Mouse (Mus musculus) layer of hippocampus, adult 9-11 months (tissue): ENCODE measurements at regions not wholly inside any gene's neighbourhood (a gene's known extent, or its start where the extent isn't known, plus 50 kb on each side); places are given as distances from the start of the nearest gene placed in this dataset.
"Not testable (repeated sequence)": the region's sequence is repeated elsewhere in the genome, so short reads cannot be mapped to it uniquely, and the experiment has no call there.

Experiments
- DNase-seq: peaks from one replicate; pipeline ENCODE4 v3.0.0; 2022

DNA sequence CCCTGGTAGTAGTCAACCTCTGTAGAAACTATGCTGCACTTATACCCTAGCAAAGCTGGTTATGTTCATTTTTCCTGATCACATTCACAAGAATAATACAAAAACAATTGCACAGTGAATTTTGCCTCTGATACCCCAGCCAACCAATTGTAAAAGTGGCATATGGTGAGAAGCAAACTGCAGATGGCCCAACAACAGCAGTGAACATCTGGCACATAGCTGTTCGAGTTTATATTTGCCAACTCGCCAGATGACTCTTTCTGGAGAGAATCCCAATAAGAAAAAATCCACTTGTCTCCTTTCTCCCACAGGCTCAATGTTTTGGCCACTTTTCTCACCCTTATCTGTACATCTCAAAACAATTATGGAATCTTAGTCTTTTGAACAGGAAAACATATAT is 196.5 kb upstream of the Grik2 start:
- peak; percentile 39 for DNase-seq

DNA sequence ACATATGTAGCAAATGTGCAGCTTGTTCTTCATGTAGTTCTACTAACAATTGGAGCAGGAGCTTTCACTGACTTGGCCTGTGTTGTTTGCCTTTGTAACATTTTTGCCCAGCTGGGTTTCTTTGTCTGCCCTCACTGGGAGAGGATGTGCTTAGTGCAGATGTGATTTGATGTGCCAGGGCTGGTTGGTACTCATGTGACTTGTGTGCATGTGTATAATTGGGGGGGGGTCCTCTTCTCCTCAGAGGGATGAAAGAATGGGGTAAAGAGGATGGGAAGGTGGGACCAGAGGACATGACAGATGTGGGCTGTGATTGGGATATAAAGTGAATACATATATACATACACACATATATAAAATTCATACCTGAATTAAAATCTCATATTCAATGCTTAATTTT is 163.9 kb upstream of the Grik2 start:
- no peak for DNase-seq

DNA sequence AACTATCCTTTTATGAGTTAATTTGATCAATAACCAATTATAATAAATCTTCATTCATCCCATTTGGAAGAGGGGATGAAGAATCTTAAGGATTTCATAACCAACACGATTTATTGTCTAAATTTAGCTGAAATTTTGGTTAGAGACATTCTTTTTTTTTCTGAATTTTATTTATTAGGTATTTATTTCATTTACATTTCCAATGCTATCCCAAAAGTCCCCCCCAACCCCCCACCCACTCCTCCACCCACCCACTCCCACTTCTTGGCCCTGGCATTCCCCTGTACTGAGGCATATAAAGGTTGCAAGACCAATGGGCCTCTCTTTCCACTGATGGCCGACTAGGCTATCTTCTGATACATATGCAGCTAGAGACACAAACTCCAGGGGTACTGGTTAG is 148.7 kb upstream of the Grik2 start:
- DNase-seq = not testable (repeated sequence)

DNA sequence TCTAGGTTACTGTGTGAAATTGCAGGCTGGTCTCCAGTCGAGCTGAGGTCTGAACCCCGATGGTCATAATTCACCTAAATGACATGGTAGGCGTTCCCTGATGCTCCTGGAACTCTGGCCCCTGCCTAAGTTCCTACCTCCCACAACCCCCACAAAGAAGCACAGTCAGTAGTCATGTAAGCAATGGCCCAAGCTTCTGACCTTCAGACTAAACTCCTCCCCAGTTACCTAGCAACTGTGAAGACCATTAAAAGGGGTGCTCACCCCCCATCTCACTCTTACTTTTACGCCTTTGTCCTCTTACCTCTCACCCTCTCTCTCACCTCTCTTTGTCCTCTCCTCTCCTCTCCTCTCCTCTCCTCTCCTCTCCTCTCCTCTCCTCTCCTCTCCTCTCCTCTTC is 120.6 kb upstream of the Grik2 start:
- not testable (repeated sequence) for DNase-seq

DNA sequence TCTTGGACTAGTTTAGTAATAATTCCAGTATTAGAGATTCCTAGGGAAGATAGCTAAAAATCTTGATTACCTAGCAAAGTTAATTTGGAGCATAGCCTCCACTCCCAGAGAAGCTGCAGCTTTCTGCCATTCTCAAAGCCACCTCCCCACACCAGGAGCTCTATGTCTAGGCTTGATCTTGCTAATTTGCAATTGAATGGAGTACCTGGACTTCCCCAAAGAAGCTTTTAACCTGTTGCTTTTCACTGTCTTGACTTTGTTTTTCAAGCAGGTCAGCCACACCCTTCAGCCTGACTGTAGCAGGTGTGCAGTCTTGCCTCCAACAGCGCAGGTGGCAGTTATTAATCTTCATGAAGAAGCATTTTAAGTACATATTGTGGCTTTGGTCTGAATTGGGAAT is 119.6 kb upstream of the Grik2 start:
- DNase-seq = not testable (repeated sequence)

DNA sequence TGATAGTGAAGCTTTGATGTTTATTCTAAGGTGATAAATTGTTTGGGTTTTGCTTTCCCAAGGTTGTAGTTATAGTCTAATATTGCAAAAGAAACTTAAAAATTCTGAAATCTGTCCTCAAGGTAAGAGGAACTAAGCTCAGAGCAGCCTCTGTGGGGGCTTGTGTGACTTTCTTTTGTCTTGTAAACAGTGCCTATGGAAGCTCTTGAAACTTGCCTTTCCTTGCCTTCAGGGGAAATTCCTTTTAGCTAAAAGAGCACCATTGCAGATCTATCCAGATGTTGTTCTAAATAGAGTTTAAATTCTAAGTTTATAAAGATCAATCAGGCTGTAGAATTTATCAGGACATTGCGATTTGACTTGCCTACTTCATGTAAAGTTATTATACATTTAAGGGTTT is 116.1 kb upstream of the Grik2 start:
- DNase-seq = not testable (repeated sequence)

DNA sequence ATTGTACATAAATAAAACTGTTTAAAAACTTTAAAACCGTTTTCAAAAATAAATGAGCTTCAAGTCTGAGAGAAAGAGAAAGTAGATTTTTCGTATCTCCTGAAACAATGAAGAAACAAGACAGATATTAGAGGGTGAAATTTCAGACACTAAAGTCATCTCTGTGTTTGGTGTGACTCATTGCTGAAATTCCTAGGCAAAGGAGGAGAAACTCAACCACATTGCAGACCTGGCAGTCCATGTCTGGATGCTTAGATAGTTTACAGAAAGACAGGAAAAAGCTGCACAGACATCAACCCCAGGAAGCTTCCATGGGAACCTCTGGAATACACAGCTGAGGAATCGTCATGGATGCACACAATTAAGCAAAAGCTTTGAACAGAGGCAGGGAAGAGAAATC is 106.9 kb upstream of the Grik2 start:
- no peak for DNase-seq

DNA sequence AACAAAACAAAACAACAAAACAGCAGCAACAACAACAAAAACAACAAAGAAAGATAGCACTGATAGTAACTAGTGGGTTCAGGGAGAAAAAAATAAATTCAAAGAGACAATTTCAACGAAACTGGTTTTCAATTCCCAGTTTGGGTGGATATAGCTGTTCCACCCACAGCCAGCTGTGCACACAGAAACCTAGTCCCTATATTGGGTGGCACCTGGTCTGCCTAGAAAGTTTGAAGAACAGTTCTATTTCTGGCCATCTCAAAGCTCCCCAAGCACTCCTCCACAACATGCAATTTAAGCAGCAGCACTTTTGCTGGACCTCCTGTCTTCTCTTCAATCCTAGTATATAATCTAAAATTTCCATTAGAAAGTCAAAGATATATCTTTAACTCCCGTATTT is 95.5 kb upstream of the Grik2 start:
- peak; percentile 14 for DNase-seq

DNA sequence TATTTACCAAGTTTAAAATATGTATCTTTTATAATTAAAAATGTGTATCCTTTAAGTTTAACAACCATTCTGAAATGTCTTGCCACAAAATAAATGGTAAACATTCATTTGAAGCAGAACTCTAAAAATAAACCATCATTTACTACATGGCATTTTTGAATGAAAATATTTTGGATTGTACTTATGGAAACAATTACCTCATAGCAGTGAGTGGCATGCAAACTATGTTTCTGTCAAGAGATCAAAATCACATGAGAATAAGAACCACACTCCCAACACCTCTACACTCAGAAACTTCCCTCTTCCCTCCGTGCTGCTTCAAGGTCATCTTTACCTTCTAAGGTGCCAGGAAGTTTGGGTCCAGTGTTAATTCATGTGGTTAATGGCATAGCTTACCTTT is 94.9 kb upstream of the Grik2 start:
- no peak for DNase-seq

DNA sequence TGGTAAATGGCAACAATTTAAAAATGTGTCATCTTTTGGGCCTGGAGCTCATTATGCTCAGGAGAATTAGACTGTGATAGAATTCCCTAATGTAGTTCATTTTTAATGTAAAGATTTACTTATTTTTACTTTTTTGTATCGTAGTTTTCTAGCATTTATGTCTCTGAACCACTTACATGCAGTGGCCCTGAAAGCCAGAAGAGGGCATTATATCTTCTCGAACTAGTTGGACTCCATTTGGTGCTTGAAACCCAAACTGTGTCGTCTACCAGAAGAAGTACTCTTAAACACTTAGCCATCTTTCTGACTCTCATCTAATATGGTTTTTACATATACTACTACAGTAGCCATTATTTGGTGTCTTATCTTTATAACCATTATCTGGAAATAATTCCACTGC is 75.2 kb upstream of the Grik2 start:
- DNase-seq = no peak

DNA sequence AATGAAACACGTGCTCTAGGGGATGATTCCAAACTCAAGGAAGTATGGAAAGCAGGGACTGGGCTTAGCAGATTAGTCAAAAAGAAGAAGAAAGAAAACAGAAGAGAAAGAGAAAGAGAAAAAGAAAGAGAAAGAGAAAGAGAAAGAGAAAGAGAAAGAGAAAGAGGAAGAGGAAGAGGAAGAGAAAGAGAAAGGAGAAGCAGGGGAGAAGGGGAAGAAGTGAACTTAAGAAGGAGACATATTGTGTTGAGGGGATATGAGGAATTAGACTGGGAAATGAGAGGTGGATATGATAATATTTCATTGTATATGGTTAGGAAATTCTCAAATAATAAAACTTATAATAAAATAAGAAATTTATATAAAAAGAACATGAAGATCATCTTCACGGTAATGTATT is 59.1 kb upstream of the Grik2 start:
- no peak for DNase-seq

DNA sequence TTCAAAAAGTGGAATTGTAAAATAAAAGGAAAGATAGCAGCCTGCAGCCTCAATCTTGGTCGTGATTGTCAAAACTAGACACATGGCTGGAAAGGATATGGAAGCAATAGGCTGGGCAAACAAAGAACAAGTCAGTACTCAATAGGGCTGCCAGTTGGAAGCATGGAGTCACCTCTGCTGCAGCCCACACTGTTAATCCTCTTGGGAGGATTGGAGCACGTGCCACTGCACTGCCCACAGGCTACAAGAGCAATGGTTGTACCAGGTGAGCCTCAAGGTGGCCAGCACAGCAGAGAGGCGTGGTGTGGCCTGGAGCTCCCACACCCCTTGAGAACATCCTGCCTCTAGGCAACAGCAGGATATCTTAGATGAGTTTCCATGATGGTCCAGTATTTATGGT is 55.7 kb upstream of the Grik2 start:
- DNase-seq = no peak
